Mouse (Mus musculus) B cell, adult 67 days (primary cell): ENCODE measurements around the gene Tsc1. TPM values are rescaled to one million over a fixed set of nuclear protein-coding genes. Genes with fewer than 3 reads are reported as not detected.

Source experiments
- total RNA-seq, 2 experiments: library from RNA; stranded (reverse); gene quantifications; 4 replicates each; pipeline ENCODE4 v1.2.4; 2023

Tsc1 gene
- total RNA-seq: 10 to 100 TPM; 43.8 to 51.3 TPM

DNA sequence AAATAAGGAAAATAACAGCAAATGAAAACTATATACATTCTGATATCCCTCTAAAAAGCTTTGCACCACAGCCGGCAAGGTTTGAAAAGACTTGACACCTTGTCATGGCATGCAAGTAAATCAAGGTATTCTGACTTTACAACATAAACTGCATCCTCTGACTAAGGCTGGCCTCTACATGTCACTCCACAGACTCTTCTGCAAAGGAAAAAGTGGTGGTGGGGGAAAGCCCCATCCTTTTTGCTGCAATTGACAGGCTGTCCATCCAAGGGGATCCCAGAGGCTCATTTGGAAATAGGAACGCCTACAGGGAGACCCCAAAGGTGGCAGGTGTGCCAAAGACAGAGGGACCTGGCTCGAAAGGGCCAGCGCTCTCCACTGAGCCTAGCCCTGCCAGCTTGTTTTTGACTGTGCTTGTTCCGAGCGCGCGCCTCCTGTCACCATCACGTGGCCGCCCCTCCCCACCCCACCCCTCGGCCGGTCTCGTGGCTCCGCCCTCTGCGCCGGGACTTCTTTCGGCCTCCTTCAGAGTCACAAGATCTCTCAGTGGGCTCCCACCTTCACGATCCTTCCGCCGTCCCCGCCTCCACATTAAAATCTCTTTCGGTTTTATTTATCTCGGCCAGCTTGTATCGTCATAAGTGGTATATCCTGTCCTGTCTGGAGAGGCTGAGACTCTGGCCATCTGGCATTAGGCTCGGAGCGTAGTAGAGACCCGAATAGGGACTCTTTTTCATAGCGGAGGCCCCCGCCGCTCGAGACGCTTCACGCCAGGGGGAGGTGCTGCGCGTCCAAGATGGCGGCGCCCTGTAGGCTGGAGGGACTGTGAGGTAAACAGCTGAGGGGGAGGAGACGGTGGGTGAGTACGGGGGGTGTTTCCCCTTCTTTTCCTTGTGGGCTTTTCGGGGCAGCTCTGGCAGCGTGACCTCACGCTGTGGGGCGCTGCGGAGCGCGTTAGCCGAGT, at the start of gene Tsc1:
Gene Tsc1, plus strand, starts transcription at position 768 of the 964 bp plus-strand sequence.

DNA sequence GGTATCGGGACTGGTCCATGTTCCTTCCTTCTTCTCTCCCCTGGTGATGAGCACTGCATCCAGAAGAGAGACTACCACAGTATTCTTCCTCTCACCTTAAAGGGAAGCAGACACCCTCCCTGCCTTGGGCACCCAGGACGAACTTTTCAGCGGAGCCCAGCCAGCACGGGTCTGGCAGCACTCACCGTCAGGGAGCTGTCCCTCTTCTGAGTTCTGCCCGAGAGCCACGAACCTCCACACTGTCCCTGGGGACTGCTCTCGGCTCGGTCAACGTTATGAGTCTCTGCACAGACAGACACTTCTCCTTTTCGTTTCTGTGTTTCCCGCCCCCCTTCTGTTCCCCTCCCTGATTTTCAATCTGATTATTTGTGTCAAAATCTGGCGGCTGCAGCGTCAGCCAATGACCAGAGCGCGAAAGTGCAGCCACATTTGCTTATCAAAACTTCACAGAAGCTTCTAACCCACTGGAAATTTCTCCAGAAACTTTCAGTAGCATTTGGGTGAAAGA, 19.3 kb upstream of the Tsc1 start, which contains the start of gene Gfi1b:
Gene Gfi1b, minus strand, starts transcription at position 319 of the 508 bp plus-strand sequence.

DNA sequence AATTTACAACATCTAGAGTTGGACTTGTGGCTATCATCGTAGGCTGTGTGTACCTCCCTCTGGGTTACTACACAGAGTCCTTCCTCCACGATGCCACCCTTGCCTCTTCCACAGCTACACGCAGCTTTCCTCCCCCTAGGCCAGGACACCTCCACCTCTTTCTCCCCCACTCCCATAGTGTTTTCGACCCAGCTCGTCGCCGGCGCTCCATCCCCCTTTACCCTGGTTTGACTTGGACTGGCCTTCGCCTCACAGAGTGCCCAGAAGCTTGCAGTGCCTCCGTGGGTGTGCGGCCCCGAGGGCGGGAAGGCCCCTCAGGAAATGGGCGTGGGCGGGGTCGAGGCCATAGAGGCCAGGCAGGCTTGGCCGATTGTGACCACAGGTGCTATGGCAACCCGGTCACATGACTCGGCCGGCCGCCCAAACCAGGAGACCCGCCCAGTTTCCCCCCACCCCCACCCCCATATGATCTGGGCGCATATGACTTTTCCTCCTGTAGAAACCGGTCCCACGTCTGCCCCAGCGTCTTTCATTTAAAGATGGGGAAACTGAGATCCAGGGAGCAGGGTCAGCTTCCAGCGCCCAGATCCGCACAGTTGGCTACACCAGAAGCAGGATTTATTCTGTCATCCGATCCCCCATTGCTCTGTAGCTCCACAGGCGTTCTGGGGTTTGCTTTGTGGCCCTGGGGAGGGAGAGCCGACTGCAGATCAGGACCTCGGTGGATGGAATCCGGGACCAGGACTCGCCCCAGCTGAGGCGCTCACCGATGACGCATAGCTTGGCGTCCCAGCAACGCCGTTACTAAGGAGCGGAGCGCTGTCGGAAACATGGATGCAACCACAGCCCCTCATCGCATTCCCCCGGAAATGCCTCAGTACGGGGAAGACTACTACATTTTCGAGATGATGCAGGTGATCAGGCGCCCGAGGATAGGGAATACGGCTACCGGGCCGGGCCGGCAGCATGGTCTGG, 58.6 kb downstream of the Tsc1 start, which contains the start of the genes Spaca9 and Ak8:
Gene Spaca9, minus strand, starts transcription at position 367 of the 975 bp plus-strand sequence.
Gene Ak8, plus strand, starts transcription at position 804 of the 975 bp plus-strand sequence.

Other genes with a start within 250 kb of the Tsc1 start
- under 1 TPM in 1 of 2 experiments, not detected in 1; 0.09 TPM for gene Ppp1r26, start 194.4 kb upstream of the Tsc1 start, total RNA-seq
- not detected for gene 1700007K13Rik, start 174.9 kb upstream of the Tsc1 start, total RNA-seq
- gene Mrps2, start 173.2 kb upstream of the Tsc1 start, total RNA-seq: 10 to 100 TPM; 25.9 to 27.7 TPM
- gene Gbgt1, start 144.3 kb upstream of the Tsc1 start, total RNA-seq: not detected
- gene Gm10134, start 135.1 kb upstream of the Tsc1 start, total RNA-seq: 1 to 10 TPM in 1 of 2 experiments, not detected in 1; 3.0 TPM
- 100 to 1,000 TPM in 1 of 2 experiments, 10 to 100 TPM in 1; 68.6 to 101 TPM for gene Ralgds, start 128.1 kb upstream of the Tsc1 start, total RNA-seq
- gene Cel, start 77.8 kb upstream of the Tsc1 start, total RNA-seq: not detected
- gene Gtf3c5, start 57.5 kb upstream of the Tsc1 start, total RNA-seq: 10 to 100 TPM; 27.5 to 31.1 TPM
- gene Gfi1b, start 19.2 kb upstream of the Tsc1 start, total RNA-seq: not detected
- gene Spaca9, start 58.5 kb downstream of the Tsc1 start, total RNA-seq: 1 to 10 TPM; 2.6 to 3.2 TPM
- gene Ak8, start 58.9 kb downstream of the Tsc1 start, total RNA-seq: 1 to 10 TPM in 1 of 2 experiments, under 1 TPM in 1; 0.99 to 1.7 TPM
- 10 to 100 TPM; 16.3 to 18.0 TPM for gene Gtf3c4, start 199.1 kb downstream of the Tsc1 start, total RNA-seq
- gene Ddx31, start 199.2 kb downstream of the Tsc1 start, total RNA-seq: 10 to 100 TPM; 16.2 to 18.3 TPM